Mouse (Mus musculus): ENCODE results near the gene Amz1.

- TF ChIP-seq CTCF (IDR thresholded peaks at IDR 0.05; ENCODE audit: borderline replicate concordance, control insufficient read depth, extremely low read depth, insufficient read depth, low read length, poor library complexity) (no peak), POLR2A (IDR thresholded peaks at IDR 0.05; ENCODE audit: control insufficient read depth, extremely low read depth, insufficient read depth, low read length, poor library complexity) (no peak)
These were observed 57.2 kb downstream of the Amz1 start for GRCm38 (mm10) chr5:140781122-140781521.
